Mouse (Mus musculus) olfactory bulb, adult 2 months (tissue): ENCODE measurements around the gene Zbtb39.

Experiments used
- CTCF ChIP-seq: fragments of 200-500 bp; IDR thresholded peaks from 2 replicates; pipeline ENCODE4 v1.5.1; 2012; ENCODE audit warnings: low read depth, mild to moderate bottlenecking, low read length, moderate library complexity; ENCODE audit not compliant: insufficient read depth
- POLR2A ChIP-seq: fragments of 200-500 bp; IDR thresholded peaks from 2 replicates; pipeline ENCODE4 v1.6.1; 2012; ENCODE audit warnings: mild to moderate bottlenecking, low read depth, low read length, moderate library complexity; ENCODE audit not compliant: insufficient read depth

GRCm38 (mm10) chr10:127712736-127713135 is 26.6 kb upstream of the Zbtb39 start:
- TF ChIP-seq CTCF (no peak), POLR2A (no peak)
